Mouse (Mus musculus) bone marrow macrophage, adult 2 months (primary cell): ENCODE data around the gene Stra6l.

Source experiments
- CTCF ChIP-seq: IDR thresholded peaks from 2 replicates; pipeline ENCODE4 v1.5.1; 2012; ENCODE audit warnings: low read depth, mild to moderate bottlenecking, low read length, moderate library complexity
- POLR2A ChIP-seq: IDR thresholded peaks from 2 replicates; pipeline ENCODE4 v1.6.1; 2012; ENCODE audit warnings: mild to moderate bottlenecking, low read depth, low read length, borderline replicate concordance

DNA sequence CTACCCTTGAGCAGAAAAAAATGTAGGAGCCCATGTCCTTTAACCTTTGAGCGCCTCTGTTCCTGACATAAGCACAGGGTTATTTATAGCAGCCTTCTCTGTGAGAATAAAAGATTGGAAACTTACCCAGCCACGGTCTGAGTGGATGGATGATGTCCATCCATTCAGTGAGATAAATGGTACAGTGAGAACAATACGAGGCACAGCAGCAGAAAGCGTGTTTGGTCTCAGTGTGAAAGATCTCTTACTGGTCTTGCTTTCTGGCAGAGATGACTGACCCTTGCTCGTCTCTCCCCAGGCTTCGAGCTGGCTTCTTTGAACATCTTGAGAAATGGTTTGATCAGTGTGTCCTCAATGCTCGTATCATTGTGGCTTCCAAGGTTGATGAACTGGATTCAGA lies 68.6 kb downstream of the Stra6l start:
- TF ChIP-seq POLR2A (no peak), CTCF (no peak)
